Mouse (Mus musculus) left cerebral cortex, postnatal 14 days (tissue): Measurements from ENCODE around the gene Sppl2b. TPM values are rescaled to one million over a fixed set of nuclear protein-coding genes. Genes with fewer than 3 reads are reported as not detected.
"Not testable (repeated sequence)": the region's sequence is repeated elsewhere in the genome, so short reads cannot be mapped to it uniquely, and the experiment has no call there.

Experiments
- DNase-seq, 2 experiments: peaks; one replicate each; pipeline ENCODE4 v3.0.0; 2021 to 2022; ENCODE audit warnings: low spot score in 2 of 2, mixed read lengths in 1 of 2
- intact Hi-C: fragments of 180-260 bp; cut with DNase I; formaldehyde crosslinking; loops from one replicate; pipeline ENCODE4 v1.15.1; 2025
- long read RNA-seq, 2 experiments: library from polyadenylated mRNA; stranded (forward); transcript quantifications; one replicate each; pipeline ENCODE4 v2.0.0; 2021
- total RNA-seq, 2 experiments: library from RNA; stranded (reverse); gene quantifications; 2 replicates each; pipeline ENCODE4 v1.2.3; 2021

The Sppl2b gene
- total RNA-seq: 10 to 100 TPM; 81.8 to 89.3 TPM
- long read RNA-seq, experiment 1, transcript Sppl2b-201 (15 exons, 2,869 nt): major isoform, 57 of 135 reads
- long read RNA-seq, experiment 1, partial matches to known transcripts: 24 of 135 reads
- long read RNA-seq, experiment 1, other reads (novel, unspliced or antisense): 54 of 135 reads
- long read RNA-seq, experiment 2, transcript Sppl2b-201 (15 exons, 2,869 nt): major isoform, 39 of 104 reads
- long read RNA-seq, experiment 2, partial matches to known transcripts: 12 of 104 reads
- long read RNA-seq, experiment 2, other reads (novel, unspliced or antisense): 53 of 104 reads

GRCm38 (mm10) chr10:80854913-80855748 lies at the start of gene Sppl2b, which contains the start of gene Lsm7:
Gene Sppl2b, plus strand, starts transcription at chr10:80855275.
Gene Lsm7, minus strand, starts transcription at chr10:80855209.
- intact Hi-C loops: no loop called here
- DNase-seq: peak; percentile 96 to 98

- no peak for DNase-seq
- intact Hi-C loops: loop anchor here (5.0 kb wide), 1 partner anchor 72 kb away; no protein-coding TSS in a partner anchor
These were observed 49.8 kb upstream of the Sppl2b start for GRCm38 (mm10) chr10:80805322-80805721.

GRCm38 (mm10) chr10:80805925-80806324 lies 49.1 kb upstream of the Sppl2b start:
- intact Hi-C loops: loop anchor here (5.0 kb wide), 1 partner anchor 71 kb away; no protein-coding TSS in a partner anchor
- DNase-seq: peak; percentile 76 to 81

- intact Hi-C loops: loop anchor here (5.0 kb wide), 1 partner anchor 71 kb away; no protein-coding TSS in a partner anchor
- DNase-seq: no peak
These were observed 48.6 kb upstream of the Sppl2b start for GRCm38 (mm10) chr10:80806341-80807056.

GRCm38 (mm10) chr10:80807057-80807627 lies 47.9 kb upstream of the Sppl2b start:
- intact Hi-C loops: loop anchor here (5.0 kb wide), 1 partner anchor 70 kb away; no protein-coding TSS in a partner anchor
- peak; percentile 89 to 94 for DNase-seq

- intact Hi-C loops: loop anchor here (5.0 kb wide), 1 partner anchor 69 kb away; no protein-coding TSS in a partner anchor
These were observed 46.7 kb upstream of the Sppl2b start for GRCm38 (mm10) chr10:80808099-80808984.

GRCm38 (mm10) chr10:80808985-80809632 lies 46.0 kb upstream of the Sppl2b start:
- DNase-seq: peak in 1 of 2 experiments; percentile 64
- intact Hi-C loops: loop anchor here (5.0 kb wide), 1 partner anchor 68 kb away; no protein-coding TSS in a partner anchor

More at GRCm38 (mm10) chr10:80808099-80808984, 46.7 kb upstream of the Sppl2b start:
- DNase-seq: no peak

- no peak for DNase-seq
These were observed 45.0 kb upstream of the Sppl2b start for GRCm38 (mm10) chr10:80810084-80810483.

GRCm38 (mm10) chr10:80812391-80813041 lies 42.6 kb upstream of the Sppl2b start:
- intact Hi-C loops: no loop called here
- no peak for DNase-seq

More at GRCm38 (mm10) chr10:80810084-80810483, 45.0 kb upstream of the Sppl2b start:
- intact Hi-C loops: no loop called here

GRCm38 (mm10) chr10:80813366-80813765 lies 41.7 kb upstream of the Sppl2b start, which contains the start of gene Jsrp1:
Gene Jsrp1, minus strand, starts transcription at chr10:80813498.
- no peak for DNase-seq
- intact Hi-C loops: no loop called here

GRCm38 (mm10) chr10:80814800-80815199 lies 40.3 kb upstream of the Sppl2b start:
- no peak for DNase-seq
- intact Hi-C loops: no loop called here

GRCm38 (mm10) chr10:80816303-80816702 lies 38.8 kb upstream of the Sppl2b start:
- intact Hi-C loops, DNase-seq: not testable (repeated sequence)

GRCm38 (mm10) chr10:80817164-80817563 lies 37.9 kb upstream of the Sppl2b start:
- DNase-seq: no peak
- intact Hi-C loops: no loop called here

GRCm38 (mm10) chr10:80817955-80818354 lies 37.1 kb upstream of the Sppl2b start:
- intact Hi-C loops, DNase-seq: not testable (repeated sequence)

GRCm38 (mm10) chr10:80818599-80819281 lies 36.3 kb upstream of the Sppl2b start:
- DNase-seq: no peak
- intact Hi-C loops: no loop called here

- intact Hi-C loops: no loop called here
- no peak for DNase-seq
These were observed 35.7 kb upstream of the Sppl2b start for GRCm38 (mm10) chr10:80819406-80819805.
